ENCODE assay signal across 12 mouse cellular contexts in the genomic region with DNA sequence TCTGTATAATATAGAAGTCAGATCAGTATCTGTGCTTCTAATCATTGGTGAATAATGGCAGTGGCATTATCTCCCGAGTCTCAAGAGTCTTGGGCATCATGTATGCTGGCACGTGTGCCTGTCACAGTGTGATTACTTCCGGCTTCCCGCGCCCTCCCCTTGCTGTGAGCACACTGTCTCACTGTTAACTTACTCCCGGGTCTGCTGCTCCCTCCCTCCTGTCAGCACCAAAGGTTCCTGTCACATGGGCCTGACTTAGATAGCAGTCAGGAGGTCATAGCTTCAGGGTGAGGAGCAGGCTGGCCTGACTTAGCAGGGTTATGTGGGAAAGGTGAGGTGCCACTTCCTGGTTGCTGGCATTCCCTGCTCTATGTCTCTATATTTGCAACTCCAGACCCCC.
DNase-seq lines count a peak whose midpoint lies in the region; ATAC-seq and TF ChIP-seq lines count a peak whose summit lies in the region.
"Had no signal": no experiment of that assay in that cellular context is flagged by ENCODE, and none has a peak within 500 bp of the region (broad histone marks: within the 10 kb centered on the region; RNA-seq: fewer than 3 reads in every experiment).

No protein-coding gene starts in this region.

- 15% methylated on average over 6 of the region's 6 CpGs for WGBS in heart, embryonic 16.5 days
- WGBS in liver, postnatal 0 days (ENCODE audit: insufficient replicate concordance), result 17% methylated on average over 6 of the region's 6 CpGs

- H3K4me3 ChIP-seq in heart, embryonic 16.5 days (ENCODE audit: low read length), result no peak overlapping the region
- H3K4me3 ChIP-seq in G1E (ENCODE audit: low read depth, low read length), result no peak overlapping the region
- H3K4me3 ChIP-seq in liver, postnatal 0 days (ENCODE audit: low read depth, low read length), result no peak overlapping the region
- H3K4me3 ChIP-seq: embryonic facial prominence, embryonic 12.5 days; lung, embryonic 15.5 days; stomach, embryonic 15.5 days had no signal

- peak; percentile 45; the same call in 1 of the 2 replicates for ATAC-seq in heart, embryonic 16.5 days (replicated peaks; ENCODE audit: extremely low read depth, insufficient read depth, low FRiP score)
- ATAC-seq in G1E (ENCODE audit: extremely low read depth, insufficient number of reproducible peaks, low FRiP score, poor library complexity, severe bottlenecking), result peak; percentile 63
- ATAC-seq in hematopoietic stem cell, adult 5-6 weeks (replicated peaks in 1 of 2; ENCODE audit: insufficient read depth in 1 of 2, low FRiP score in 2 of 2, low TSS enrichment in 1 of 2, low read depth in 1 of 2, poor library complexity in 2 of 2, severe bottlenecking in 2 of 2), result peak; percentile 72 to 75
- peak; percentile 64 for ATAC-seq in liver, postnatal 0 days

- DNase-seq in heart, postnatal 36 days, result no peak
- DNase-seq in G1E (ENCODE audit: low spot score), result no peak
- peak; percentile 24 for DNase-seq in liver, postnatal 0 days
- no peak for DNase-seq in right cerebral cortex, postnatal 25 days
- DNase-seq in kidney, adult 18-20 months, result no peak
- DNase-seq in adipocyte (ENCODE audit: low spot score), result no peak

- H3K9me3 ChIP-seq in heart, embryonic 16.5 days (replicated peaks; ENCODE audit: control insufficient read depth, low read length), result no peaks in the 10 kb centered on the region
- H3K9me3 ChIP-seq in G1E (replicated peaks), result no peaks in the 10 kb centered on the region
- no peaks in the 10 kb centered on the region for H3K9me3 ChIP-seq in liver, postnatal 0 days (ENCODE audit: low read length)
- H3K9me3 ChIP-seq: embryonic facial prominence, embryonic 12.5 days; lung, embryonic 15.5 days; stomach, embryonic 15.5 days had no signal

- no peak overlapping the region for H3K9ac ChIP-seq in heart, embryonic 16.5 days (ENCODE audit: low read length)
- H3K9ac ChIP-seq in liver, postnatal 0 days (replicated peaks), result no peak overlapping the region
- H3K9ac ChIP-seq: embryonic facial prominence, embryonic 12.5 days; lung, embryonic 15.5 days; stomach, embryonic 15.5 days had no signal

- intact Hi-C loops in heart, postnatal 36 days (cut with DNase I), result loop anchor here (2.0 kb wide), 1 partner anchor 23 kb away; no protein-coding TSS in a partner anchor

- H3K27me3 ChIP-seq in heart, embryonic 16.5 days (ENCODE audit: control insufficient read depth, insufficient read depth, low read length), result no peaks in the 10 kb centered on the region
- H3K27me3 ChIP-seq in G1E (ENCODE audit: insufficient read depth, low read length), result peaks cover 15% of the 10 kb centered on the region
- H3K27me3 ChIP-seq in liver, postnatal 0 days (ENCODE audit: insufficient read depth, low read length), result no peaks in the 10 kb centered on the region
- H3K27me3 ChIP-seq: CH12.LX; lung, embryonic 15.5 days; stomach, embryonic 15.5 days had no signal

- TF ChIP-seq EP300 in liver, postnatal 0 days (IDR thresholded peaks at IDR 0.05; ENCODE audit: low read depth), result no peak

- TF ChIP-seq CTCF in G1E (IDR thresholded peaks at IDR 0.05; ENCODE audit: low read depth, low read length), result no peak
- no peak for TF ChIP-seq CTCF in liver, postnatal 0 days (IDR thresholded peaks at IDR 0.05; ENCODE audit: low read depth)

- H3K4me2 ChIP-seq in heart, embryonic 16.5 days (ENCODE audit: low read depth, low read length), result no peak overlapping the region
- H3K4me2 ChIP-seq in liver, postnatal 0 days (ENCODE audit: low read depth, low read length), result no peak overlapping the region
- H3K4me2 ChIP-seq: embryonic facial prominence, embryonic 12.5 days; lung, embryonic 15.5 days; stomach, embryonic 15.5 days had no signal

- no peak overlapping the region for H3K27ac ChIP-seq in heart, embryonic 16.5 days (ENCODE audit: low read length)
- no peak overlapping the region for H3K27ac ChIP-seq in liver, postnatal 0 days (ENCODE audit: low read depth)
- H3K27ac ChIP-seq: embryonic facial prominence, embryonic 12.5 days; lung, embryonic 15.5 days; stomach, embryonic 15.5 days had no signal

- H3K36me3 ChIP-seq in heart, embryonic 16.5 days (ENCODE audit: control insufficient read depth, insufficient read depth), result no peaks in the 10 kb centered on the region
- no peaks in the 10 kb centered on the region for H3K36me3 ChIP-seq in G1E (replicated peaks)
- no peaks in the 10 kb centered on the region for H3K36me3 ChIP-seq in liver, postnatal 0 days (replicated peaks; ENCODE audit: insufficient read depth, low read length)
- H3K36me3 ChIP-seq: embryonic facial prominence, embryonic 12.5 days; lung, embryonic 15.5 days; stomach, embryonic 15.5 days had no signal

- peaks cover 8% of the 10 kb centered on the region; the same call in 1 of the 2 replicates for H3K4me1 ChIP-seq in heart, embryonic 16.5 days (ENCODE audit: control insufficient read depth, insufficient read depth, low read length)
- H3K4me1 ChIP-seq in G1E (ENCODE audit: insufficient read depth, low read depth, low read length), result peaks cover 6% of the 10 kb centered on the region
- H3K4me1 ChIP-seq in liver, postnatal 0 days (ENCODE audit: insufficient read depth), result no peaks in the 10 kb centered on the region
- H3K4me1 ChIP-seq: stomach, embryonic 15.5 days had no signal
